Mouse (Mus musculus): ENCODE data around the gene Chst15. TPM values are rescaled to one million over a fixed set of nuclear protein-coding genes. Genes with fewer than 3 reads are reported as not detected.

The Chst15 gene
- polyA plus RNA-seq, 1 experiment, result 7.3 TPM

DNA sequence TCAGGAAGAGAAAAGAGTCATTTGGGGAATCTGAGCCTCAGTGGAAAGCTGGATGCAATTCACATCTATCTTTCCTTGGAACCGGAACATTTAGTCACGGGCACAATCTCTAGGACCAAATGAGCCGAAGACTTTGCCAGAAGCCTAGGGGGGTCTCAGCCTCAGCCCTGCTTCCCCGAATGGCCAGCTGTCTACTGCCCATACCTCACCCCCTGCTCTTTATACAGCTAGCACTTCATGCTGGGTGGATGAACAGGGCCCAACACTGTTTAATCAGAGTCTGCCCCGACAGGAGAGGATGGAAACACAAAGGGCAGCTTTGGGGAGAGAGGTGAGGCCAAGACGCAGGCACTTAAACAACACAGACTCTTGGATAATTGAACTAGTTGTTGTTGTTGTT lies 53.8 kb downstream of the Chst15 start:
- DNase-seq (ENCODE audit: low read depth), result no peak

DNA sequence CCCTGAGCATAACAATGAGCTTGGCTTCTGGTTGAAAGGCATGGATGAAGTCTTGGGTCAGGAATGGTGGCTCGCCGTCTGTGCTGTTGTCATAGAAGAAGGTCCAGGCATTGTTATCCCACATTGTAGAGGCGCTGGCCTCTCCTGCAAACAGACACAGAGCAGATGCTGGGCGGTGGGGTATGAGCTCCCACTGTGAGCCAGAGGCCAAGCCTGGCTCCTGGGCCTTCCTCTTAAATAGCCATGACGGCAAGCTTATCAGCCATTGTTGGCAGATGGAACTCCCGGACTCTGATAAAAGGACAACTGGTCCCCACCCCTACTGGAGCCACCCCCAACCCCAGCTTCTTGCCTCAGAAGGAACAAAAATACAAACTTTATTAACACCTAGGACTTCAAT lies 54.3 kb downstream of the Chst15 start:
- no peak for DNase-seq (ENCODE audit: low read depth)

DNA sequence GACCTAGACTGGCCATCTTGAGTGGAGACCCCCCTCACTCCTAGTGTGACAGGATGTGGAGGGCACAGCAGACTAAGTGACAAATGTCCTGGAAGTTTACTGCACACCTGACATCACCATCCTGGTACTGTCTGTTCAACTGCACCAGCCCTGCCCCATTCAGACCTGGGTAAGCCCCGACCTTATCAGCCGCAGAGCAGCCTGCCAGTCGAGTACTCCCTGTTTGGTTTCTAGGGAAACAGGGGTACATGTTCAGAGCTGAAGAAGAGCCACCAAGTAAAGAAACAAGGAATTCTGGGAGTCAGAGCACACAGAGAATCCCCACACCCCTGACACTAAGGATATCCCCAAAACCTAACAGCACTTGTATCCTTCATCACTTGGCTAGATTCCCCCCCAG lies 55.1 kb downstream of the Chst15 start:
- no peak for DNase-seq (ENCODE audit: low read depth)

DNA sequence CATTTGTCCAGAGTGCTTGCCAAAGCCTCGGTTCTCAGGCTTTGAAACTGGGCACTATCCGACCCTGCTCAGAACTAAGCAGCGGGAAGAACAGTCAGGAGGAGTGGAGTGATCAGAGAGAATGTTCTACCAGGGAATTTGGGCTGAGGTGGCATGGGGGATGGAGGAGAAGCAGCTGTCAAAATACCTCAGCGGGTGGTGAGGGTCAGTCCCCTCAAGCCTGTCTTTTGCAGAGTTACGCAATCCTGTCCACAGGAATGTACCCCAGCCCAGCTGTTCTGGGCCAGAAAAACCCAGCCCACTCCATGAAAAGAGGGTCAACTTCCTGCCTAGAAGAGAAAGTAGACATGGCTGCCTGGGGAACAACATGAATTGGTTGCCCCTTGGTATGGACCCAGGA lies 56.4 kb downstream of the Chst15 start:
- DNase-seq (ENCODE audit: low read depth), result no peak

DNA sequence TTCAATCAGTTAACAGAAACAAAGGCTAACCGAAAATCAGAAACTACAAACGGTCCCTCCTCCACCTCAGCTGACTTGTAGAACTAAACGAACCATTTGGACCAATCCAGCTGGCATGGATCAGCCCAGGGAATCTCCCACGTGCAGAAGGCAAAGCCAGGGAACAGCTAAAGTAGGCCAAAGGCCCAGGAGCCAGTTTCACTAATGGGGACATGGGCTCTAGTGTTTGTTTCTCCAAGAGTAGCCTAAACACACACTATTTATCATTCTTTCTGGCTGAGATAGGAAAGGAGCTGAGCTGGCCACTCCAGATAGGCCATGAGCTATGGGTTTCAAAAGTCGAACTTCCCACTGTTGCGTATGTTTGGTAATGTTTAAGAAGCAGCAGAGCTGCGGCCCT lies 58.2 kb downstream of the Chst15 start:
- no peak for DNase-seq (ENCODE audit: low read depth)

DNA sequence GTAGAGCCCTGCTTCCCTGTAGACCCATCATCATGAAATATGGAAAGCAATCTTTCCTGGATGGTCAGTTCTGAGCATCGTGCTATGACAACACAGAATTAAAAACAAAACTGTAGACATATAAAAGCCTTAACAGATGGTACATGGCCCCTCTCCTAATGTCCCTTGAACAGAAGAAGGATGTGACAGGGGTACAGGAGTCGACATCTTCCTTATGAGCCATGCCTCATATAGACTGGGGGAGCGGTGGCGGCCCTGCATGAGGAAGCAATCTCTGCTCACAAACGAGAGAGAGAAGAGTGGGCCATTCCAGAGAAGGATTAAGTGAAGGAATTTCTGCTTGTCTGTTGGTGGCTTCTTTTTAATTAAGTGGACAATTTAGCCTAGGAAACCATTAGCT lies 58.8 kb downstream of the Chst15 start:
- no peak for DNase-seq (ENCODE audit: low read depth)

DNA sequence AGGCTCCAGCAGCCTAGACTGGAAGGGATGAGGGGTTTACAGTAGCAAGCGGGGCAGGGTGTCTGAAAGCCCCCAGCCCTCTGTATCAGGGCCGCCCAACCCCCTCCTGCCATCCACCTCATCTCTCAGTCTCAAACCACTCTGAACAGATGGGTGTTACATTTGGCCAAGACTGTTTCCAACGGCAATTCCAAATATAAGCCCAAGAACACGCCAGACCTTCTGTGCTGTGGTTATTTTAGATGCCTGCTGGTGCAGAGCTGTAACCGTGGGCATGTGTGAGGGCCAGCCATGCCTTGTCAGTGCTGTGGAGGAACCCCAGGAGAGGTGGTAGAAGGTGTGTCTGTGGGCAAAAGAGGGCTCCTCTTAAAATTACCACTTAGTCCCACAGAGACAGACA lies 63.5 kb downstream of the Chst15 start:
- DNase-seq (ENCODE audit: low read depth), result no peak

DNA sequence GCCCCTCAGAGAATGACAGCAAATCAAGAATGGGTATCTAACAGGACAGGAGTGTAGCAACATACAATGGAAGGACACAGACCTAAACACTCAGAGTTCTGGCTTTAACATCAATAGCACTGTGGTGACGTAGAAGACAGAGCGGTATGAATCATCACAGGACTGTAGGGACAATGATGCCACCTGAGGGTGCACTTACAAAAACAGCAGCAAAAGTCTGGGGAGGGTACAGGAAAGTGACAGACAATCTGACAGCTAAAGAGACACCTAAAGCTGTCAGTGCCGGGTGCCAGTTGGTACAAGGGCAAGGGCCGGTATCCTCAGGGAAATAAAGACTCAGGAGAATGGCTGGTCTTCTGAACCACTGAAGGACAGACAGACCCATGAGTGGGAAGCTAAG lies 64.0 kb downstream of the Chst15 start:
- DNase-seq (ENCODE audit: low read depth), result no peak

DNA sequence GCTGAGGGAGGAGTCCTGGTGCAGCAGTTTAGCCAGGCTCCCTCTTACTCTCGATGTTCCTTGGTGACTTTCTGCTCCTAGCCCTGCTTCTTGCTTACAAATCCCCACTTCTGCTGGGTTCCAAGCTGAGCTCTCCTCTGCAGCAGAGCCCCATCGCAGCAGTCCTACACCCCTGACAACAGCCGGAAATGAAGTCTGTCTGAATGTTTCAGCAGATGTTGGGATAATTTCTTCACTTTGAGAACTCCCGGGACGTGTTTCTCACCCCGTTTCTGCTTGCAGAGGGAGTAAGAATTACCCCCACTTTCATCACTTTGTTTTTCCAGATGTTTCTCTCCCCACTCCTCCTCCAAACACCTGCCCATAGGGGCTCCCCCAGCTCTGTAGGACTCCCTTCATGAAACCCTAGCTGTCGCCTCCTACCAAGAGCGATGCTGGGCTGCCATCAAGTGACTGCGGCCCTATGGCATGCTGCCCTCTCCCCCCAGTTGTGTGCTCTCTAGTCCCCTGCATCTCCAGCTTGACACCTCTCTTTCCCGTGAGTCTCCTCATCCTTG lies 67.4 kb downstream of the Chst15 start:
- no peak for DNase-seq (ENCODE audit: low read depth)

DNA sequence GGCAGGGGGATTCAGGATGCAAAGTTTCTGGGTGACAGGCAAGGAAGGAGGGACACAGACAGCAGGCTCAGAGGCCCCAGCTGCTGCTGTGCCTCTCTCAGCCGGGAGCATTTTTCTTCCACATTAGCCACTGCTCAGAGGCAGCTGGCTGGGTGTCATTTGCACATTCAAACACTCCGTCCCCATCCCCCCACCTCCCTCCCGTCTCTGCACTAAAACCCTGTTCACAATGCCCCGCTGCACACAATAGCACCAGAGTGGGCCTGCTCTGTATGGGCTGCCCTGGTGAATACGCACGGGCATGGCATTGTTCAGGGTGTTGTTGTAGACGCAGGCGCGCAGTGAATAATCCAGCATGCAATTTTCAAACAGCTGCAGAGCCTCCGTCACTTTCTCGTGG lies 69.5 kb downstream of the Chst15 start:
- no peak for DNase-seq (ENCODE audit: low read depth)

DNA sequence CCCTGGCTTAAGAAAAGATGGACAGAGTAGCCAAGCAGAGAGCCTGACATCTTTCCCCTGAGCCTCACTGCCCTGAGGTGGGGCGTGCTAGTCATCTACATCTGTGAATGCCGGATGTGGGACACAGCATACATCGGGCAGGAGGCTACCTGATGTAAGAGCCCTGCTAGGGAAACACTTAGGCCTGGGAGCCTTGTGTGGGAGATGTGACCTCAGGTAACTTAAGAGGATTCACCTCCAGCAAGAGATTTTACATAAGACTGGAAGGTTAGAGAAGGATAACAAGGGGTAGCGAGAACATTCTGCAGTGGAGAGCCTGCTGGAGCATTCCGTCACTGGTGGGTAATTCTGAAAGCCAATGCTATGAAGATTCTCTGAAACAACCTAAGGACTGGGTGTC lies 69.9 kb downstream of the Chst15 start:
- no peak for DNase-seq (ENCODE audit: low read depth)

DNA sequence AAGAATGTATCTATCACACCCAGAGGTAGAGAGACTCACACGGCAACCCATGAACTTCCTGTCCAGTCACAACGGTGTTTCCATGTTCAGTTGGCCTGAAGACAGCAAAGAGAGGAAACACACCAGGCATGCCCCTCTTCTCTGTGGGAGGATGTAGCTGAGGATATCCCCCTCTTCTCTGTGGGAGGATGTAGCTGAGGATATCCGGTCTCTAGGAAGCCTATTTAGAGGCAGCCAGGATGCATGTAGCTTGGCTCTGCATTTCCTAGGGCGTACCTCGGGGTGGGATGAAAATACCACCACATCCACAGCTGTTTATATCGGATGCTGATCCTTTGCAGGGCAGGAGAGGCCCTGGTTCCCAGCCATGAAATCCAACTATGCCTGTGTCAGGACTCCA lies 71.3 kb downstream of the Chst15 start:
- no peak for DNase-seq (ENCODE audit: low read depth)

DNA sequence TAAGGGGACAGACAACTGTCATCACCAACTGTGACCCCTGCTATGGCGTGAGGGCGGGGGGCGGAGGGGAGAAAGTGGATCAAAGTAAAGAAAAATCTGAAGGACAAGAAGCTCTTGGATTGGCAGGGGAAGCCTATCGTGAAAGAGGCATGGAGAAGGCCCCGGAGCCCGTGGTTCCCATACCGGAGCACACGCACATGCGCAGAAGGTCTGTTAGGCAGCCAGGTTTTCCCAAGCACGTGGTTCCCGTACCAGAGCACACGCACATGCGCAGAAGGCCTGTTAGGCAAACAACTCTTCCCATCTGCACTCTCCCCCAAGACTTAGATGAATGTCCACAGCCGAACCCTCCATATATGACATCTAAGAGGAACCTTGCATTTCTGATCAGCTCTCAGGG lies 72.4 kb downstream of the Chst15 start:
- no peak for DNase-seq (ENCODE audit: low read depth)

DNA sequence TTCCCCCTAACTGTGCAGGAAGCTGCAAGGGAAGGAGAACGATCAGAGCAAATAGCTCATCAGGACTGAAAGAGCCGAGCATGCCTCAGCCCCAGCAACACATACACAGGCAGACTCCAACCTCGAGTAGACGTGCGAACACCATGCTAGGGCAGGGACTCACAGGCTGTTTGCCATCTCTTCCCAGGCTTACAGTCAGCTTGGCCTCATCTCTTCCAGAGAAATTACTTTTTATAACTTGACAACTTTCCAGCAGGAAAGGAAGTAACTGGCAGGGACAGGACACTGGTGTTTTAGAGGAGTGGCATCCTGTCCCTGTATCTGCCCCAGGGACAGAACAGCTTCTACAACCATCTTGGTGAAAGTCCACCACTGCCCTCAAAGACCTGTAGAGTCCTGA lies 73.8 kb downstream of the Chst15 start:
- DNase-seq (ENCODE audit: low read depth), result no peak

DNA sequence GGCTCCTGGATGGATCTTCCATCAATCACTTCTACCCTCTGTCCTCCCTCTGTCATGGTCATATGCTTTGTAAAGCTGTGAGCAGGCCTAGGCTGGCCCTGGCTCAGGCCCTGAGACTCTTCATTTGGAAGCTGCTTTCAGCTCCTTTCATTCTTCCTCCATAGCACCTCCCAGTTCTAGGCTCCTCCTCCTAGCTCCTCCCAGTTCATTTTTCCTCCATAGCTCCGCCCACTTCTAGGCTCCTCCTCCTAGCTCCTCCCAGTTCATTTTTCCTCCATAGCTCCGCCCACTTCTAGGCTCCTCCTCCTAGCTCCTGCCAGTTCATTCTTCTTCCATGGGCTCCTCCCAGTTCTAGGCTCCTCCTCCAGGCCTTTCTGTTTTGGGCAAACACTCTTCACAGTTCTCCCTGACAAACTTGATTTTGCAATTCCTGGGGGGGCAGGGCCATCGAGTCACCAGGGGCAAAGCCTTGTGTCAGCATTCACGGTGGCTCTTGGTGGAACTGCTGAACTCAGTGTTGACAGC lies 74.3 kb downstream of the Chst15 start:
- DNase-seq (ENCODE audit: low read depth), result peak; percentile 33

DNA sequence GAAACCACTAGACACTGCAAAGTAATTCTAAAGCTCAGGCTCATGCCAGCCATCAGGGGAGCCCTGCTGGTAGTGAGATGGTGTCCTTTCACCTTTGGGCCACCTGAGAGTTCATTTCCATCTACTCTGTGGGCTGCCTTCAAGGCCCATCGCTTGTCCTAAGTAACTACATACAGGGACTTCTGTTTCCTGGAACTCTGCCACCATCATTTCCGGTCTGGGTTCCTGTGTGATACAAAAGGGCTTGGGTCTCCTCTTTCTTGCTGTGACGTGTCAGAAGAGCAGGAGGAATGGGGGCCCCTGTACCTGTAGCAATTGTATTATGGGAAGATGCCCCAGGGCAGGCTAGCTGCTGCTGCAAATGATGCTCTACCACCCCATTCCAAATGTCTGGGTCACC lies 78.1 kb downstream of the Chst15 start:
- no peak for DNase-seq (ENCODE audit: low read depth)

DNA sequence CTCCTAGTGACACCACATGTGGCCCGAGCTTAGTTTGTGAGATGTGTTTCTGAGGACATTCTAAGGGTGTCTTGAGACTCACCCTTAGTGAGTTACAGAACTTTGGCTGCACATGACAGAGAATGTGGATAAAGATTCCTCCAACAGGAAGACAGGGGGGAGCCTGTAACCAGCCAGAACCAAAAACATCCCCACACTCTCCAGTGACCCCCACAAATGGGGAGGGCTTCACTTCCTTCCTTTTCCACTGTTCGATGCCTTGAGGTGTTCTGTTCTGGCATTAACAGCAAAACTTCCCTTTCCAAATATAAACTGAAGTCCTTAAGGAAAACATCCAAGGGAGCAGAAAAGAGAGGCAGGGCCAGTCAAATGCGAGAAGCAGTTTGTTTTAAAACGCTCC lies 79.8 kb downstream of the Chst15 start:
- no peak for DNase-seq (ENCODE audit: low read depth)

DNA sequence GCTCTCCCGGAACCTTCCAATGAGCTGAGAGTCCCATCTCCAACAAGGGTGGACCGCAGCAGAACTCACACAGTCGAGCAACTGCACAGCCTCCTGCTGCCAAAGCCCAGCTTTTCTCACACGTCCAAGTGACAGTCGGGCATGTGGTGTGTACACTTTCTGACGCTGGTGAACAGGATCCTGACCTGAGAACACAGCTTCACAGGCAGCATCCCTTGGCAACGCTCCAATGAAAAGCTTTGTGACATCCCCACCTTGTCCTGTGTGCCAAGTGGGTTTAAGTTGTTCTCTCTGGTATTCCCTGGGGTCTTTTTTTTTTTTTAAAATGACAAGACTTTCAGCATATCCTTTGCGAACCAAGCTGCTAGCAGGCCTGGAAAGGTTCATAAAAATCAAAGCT lies 80.2 kb downstream of the Chst15 start:
- DNase-seq (ENCODE audit: low read depth), result no peak

DNA sequence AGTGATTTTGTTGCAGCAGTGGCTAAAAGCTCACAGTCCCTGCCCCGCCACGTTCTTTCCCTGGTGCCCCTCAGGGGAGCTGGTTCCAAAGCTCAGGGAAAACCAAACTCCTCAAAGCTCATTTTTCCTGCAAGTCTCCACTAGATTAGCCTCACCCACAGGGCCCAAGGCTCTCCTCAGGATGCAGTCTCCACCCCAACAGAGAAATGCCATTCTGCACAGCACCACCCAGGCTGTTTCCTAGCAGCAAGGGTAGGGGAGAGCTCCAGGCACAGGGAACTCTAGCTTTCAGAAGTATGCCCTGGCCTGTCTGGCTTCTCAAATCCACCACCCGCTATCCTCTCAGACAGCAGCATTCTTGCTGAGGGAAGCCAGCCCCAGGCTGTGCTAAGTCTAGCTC lies 82.8 kb downstream of the Chst15 start:
- DNase-seq (ENCODE audit: low read depth), result no peak

DNA sequence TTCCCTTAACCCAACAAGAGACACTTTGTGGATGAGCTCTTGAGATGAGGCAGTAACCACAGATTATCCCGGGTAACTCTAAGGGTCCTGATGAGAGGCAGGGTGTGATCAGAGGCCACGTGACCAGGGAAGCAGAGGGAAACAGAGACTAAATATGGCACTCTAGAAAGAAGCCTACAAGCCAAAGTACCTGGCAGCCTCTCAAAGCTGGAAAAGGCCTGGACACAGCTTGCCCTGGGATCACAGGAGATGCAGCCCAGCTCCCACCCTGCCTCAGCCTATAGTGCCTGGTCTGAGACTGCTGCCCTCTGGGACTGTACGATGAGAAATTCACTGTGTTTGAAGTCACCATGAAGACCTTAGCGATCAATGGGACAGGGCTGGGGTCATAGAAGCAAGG lies 83.3 kb downstream of the Chst15 start:
- DNase-seq (ENCODE audit: low read depth), result no peak

DNA sequence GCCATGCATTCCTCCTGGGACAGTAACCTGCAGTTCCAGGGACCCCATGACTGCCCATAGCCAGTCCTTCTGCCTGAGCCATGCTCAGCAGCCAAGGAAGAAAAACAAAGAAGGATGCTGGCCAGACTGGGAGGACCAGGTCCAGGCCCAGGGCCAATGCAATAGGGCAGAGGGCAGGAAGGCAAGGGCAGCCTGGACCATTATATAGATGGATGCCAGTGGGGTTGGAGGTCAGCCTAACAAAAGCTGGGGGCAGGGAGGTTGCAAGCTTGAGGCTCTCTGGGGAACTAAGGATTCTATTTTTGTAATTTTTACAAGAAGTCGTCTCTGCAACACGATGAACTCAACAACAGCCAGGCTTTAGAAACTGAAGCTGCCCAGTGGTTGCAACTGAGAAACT lies 84.1 kb downstream of the Chst15 start:
- no peak for DNase-seq (ENCODE audit: low read depth)

DNA sequence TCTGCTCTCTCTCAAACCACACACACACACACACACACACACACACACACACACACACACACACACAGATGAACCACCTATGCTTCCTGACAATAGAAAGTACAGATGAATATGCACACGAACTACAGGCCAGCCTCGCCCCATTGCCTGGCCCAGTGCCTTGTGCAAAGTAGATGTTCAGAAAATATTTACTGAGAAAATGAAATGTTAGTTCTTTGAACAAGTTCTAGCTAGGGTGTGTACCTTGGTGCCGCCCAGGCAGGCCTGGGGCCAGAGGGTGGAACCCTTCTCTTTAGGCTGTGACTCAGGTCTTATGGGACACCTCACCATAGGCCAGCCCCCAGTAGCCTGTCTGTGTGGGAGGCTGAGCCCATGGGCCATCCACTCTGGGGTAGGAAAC lies 85.6 kb downstream of the Chst15 start:
- DNase-seq (ENCODE audit: low read depth), result no peak

DNA sequence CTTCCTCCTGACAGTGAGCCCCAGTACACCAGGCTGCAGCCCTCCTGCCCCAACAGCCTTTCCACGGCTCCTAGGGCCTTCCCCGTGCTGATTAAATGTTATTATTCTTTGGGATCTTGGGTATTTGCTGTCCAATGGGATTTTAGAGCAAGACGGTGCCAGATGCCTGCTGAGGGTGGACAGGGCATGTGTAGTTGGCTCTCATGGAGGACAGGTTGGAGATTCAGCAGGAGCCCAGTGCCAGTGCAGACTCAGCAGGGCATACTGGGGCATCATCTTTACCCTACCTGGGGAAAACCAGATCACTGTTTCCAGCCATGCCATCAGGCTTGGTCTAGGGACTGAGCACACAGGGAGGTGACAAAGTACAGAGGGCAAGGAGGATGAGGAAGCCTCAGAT lies 86.1 kb downstream of the Chst15 start:
- no peak for DNase-seq (ENCODE audit: low read depth)

DNA sequence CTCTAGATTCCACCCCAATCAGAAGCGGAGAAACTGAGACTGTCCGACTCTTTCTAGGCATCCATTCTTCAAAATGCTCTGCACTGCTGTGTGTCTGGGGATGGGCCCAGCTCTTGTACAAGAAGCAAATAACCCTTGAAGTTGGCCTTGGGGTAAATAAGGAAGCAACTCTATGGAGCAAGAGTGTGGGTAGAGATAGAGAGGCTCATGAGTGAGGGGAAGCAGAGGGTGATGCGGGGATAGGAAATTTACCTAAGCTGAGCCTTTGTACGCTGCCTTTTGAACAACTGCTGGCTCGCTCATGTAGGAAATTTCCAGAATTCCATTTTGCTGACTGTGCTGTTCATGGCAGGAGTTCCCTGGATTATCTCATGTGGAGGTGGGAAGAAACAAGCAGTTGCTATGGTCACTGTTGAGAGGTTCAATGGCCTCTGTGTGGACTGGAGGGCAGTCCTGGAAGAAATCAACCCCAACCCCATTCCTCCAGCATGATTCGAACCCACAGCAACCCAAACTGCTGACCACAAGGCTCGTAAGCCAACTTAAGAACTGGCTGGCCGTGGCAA lies 89.9 kb downstream of the Chst15 start:
- no peak for DNase-seq (ENCODE audit: low read depth)

Measured in gonadal fat pad, adult 2 months (tissue).